Mouse (Mus musculus) central nervous system, embryonic 14 days (tissue): ENCODE measurements around the gene Ovol2. TPM values are rescaled to one million over a fixed set of nuclear protein-coding genes. Genes with fewer than 3 reads are reported as not detected.

Experiments used
- polyA plus RNA-seq: library from polyadenylated mRNA; depleted of rRNA; stranded (reverse); fragments of >200 nt; gene quantifications from 2 replicates; pipeline ENCODE4 v1.2.3, GENCODE M21; 2012; rRNA removed

The Ovol2 gene
- 0.05 and 0.49 TPM in 2 replicates for polyA plus RNA-seq

DNA sequence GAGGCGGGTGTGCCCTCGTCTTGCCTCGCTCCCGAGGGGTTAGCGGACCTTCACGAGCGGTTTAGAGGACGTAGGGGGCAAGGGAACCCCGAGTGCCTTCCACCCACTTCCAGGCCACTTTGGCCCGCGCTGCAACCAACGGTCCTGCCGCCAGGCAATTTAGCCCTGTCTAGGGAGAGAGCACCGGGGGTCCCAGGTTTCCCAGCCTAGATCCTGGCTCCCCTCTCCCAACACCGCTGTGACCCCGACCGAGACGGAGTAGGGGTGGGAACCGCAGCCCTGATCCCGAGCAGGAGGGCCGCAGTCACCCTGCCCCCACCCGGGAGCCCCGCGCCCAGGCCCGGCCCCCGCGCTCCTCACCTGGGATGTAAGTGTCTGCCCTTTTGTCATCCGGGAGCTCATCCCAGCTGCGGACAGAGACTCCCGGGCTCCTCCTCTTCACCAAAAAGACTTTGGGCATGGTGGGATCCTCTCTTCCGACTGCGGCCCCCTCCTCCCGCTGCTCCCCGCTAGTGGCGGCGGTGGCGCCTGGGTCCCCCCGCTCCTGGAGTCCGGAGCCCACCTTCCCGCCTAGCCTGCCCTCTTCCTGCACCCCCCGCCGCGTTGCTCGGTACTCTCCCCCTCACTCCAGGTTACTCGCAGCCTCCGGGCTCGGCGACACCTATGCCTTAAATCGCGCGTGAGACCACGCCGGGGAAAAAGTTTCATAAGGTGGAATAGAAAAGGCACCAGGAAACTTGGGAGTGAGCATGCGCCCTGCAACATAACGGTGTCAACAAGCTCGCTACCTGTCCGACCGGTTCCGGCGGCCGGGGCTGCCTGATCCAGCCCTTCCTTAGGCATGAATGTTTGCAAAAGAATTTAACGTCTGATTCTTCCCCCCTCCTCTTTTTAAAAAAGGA lies at the start of gene Ovol2:
TSS of gene Ovol2 (minus strand) at position 746 of the 902 bp plus-strand sequence.

DNA sequence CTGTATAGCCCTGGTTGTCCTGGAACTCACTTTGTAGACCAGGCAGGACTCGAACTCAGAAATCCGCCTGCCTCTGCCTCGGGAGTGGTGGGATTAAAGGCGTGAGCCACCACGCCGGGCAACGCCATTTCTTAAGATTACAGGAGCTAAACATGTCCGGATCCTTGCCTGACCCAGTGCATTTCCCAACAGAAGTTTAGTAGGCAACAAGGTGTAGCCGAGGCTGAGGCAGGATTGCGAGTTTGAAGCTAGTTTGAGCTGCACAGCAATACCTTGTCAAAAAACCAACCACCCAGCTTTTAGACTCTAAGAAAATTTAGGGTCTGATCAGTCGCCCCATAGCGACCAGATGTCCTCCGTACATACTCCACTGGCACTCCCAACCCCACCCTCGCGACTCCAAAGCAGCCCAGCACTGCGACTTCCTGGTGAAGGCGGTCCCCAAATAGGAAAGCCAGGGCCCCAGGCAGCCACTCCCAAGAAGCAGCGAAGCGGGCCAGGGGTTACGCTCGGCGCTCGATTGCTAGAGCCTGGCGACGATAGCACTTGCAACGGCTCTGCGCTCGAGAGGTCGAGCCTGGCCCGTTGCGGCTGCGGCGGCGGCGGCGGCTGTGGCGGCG lies 36.6 kb upstream of the Ovol2 start, which contains the start of the genes Kat14 and Pet117:
TSS of gene Kat14 (plus strand) at position 584 of the 620 bp plus-strand sequence.
TSS of gene Pet117 (plus strand) at position 597 of the 620 bp plus-strand sequence.

DNA sequence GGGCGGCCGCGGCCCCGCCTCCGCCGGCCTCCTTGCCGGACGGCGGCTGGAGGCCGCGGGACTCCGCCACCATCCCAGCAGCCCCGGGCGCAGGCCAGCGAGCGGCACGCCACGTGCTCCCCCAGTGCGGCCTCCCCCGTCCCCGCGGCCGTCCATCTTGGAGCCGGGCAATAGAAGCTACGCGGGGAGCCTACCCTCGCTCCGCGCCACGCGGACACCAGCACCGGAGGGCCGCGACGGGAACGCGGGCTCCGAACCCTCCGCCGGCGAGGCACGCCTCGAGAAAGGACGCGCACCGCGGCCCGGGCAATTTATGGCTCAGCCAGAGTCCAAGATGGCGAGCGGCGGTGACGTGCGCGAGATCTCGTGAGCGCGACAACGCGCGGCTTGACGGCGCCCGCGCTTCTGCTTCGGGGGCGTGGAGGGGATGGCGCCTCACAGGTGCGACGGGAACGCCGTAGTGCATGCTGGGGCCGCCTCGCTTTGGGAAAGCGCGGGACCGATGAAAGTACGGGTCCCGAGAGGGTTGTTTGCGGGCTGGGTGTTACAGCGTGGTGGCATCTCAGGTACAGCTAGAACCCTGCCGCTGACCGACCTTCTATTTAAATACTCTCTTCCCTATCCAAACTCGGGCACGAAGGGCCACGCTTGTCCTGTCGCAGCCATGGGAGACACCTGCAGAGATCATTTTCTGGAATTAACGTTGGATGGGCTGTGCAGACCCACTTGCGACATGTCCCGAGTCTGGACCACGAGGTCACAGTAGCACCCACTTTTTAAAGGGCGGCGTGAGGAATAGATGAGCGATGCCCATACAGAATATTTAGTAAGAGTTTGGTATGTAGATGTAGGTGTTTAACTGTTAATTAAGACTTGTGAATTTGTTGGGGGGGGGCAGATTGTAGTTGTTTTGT lies 61.2 kb downstream of the Ovol2 start, which contains the start of the genes Mgme1 and Snx5:
TSS of gene Mgme1 (plus strand) at position 157 of the 914 bp plus-strand sequence.
TSS of gene Snx5 (minus strand) at position 400 of the 914 bp plus-strand sequence.

Other genes starting within 250 kb of the Ovol2 start
- 8.0 TPM in 2 replicates for gene Mgme1, start 61.5 kb downstream of the Ovol2 start, polyA plus RNA-seq
- gene Snx5, start 61.2 kb downstream of the Ovol2 start, polyA plus RNA-seq, result 81.9 and 91.7 TPM in 2 replicates
- gene Kat14, start 36.8 kb upstream of the Ovol2 start, polyA plus RNA-seq, result 31.3 and 32.8 TPM in 2 replicates
- not detected in 2 replicates for gene Pet117, start 36.9 kb upstream of the Ovol2 start, polyA plus RNA-seq
- 10.4 and 11.8 TPM in 2 replicates for gene Dzank1, start 195.3 kb upstream of the Ovol2 start, polyA plus RNA-seq
- gene Polr3f, start 195.6 kb upstream of the Ovol2 start, polyA plus RNA-seq, result 23.4 and 26.0 TPM in 2 replicates
- gene Rbbp9, start 218.7 kb upstream of the Ovol2 start, polyA plus RNA-seq, result 34.3 and 34.8 TPM in 2 replicates
- 73.7 and 74.1 TPM in 2 replicates for gene Sec23b, start 224.1 kb upstream of the Ovol2 start, polyA plus RNA-seq